Mouse (Mus musculus): ENCODE results near the gene Grpr.

GRCm38 (mm10) chrX:163518963-163519541 lies 30.4 kb downstream of the Grpr start:
- TF ChIP-seq CTCF (IDR thresholded peaks at IDR 0.05; ENCODE audit: borderline replicate concordance, insufficient read depth, low read depth, low read length) (no peak), POLR2A (IDR thresholded peaks at IDR 0.05; ENCODE audit: borderline replicate concordance, insufficient read depth, low read length) (no peak)

Data from cerebellum, adult 2 months (tissue).